Mouse (Mus musculus) MEL (cell line): ENCODE measurements around the gene Map3k21.

Experiments used
- CHD1 ChIP-seq: IDR thresholded peaks from 2 replicates; pipeline ENCODE4 v1.6.1; 2012; ENCODE audit warnings: low read depth, mild to moderate bottlenecking, inconsistent platforms, low read length, improper control_type of control experiment
- CTCF ChIP-seq, 3 experiments: IDR thresholded peaks in 2 of 3; conservative IDR thresholded peaks in 1 of 3; 2 replicates each; pipeline ENCODE4 v1.5.1; 2011 to 2012; ENCODE audit warnings: low read length in 3 of 3, low read depth in 2 of 3, mild to moderate bottlenecking in 2 of 3, improper control_type of control experiment in 1 of 3, inconsistent platforms in 1 of 3, mixed read lengths in 1 of 3, moderate library complexity in 1 of 3; ENCODE audit not compliant: control insufficient read depth in 1 of 3, insufficient read depth in 1 of 3, poor library complexity in 1 of 3, severe bottlenecking in 1 of 3
- MAX ChIP-seq: IDR thresholded peaks from 2 replicates; pipeline ENCODE4 v1.6.1; 2011; ENCODE audit warnings: low read length, improper control_type of control experiment
- POLR2A ChIP-seq, 2 experiments: IDR thresholded peaks; 2 replicates each; pipeline ENCODE4 v1.6.1; 2011 to 2012; ENCODE audit warnings: low read length in 2 of 2, mild to moderate bottlenecking in 2 of 2, control low read depth in 1 of 2, improper control_type of control experiment in 1 of 2, low read depth in 1 of 2, moderate library complexity in 1 of 2; ENCODE audit not compliant: control insufficient read depth in 1 of 2, insufficient read depth in 1 of 2, poor library complexity in 1 of 2
- POLR2AphosphoS5 ChIP-seq: IDR thresholded peaks from 2 replicates; pipeline ENCODE4 v1.6.1; 2012; ENCODE audit warnings: low read depth, borderline replicate concordance, mild to moderate bottlenecking, inconsistent platforms, low read length, moderate library complexity, mixed read lengths
- TBP ChIP-seq: IDR thresholded peaks from 2 replicates; pipeline ENCODE4 v1.8.0; 2011; ENCODE audit warnings: low read depth, low read length, improper control_type of control experiment
- TCF12 ChIP-seq: IDR thresholded peaks from 2 replicates; pipeline ENCODE4 v1.6.1; 2014; ENCODE audit warnings: low read depth, mild to moderate bottlenecking, inconsistent platforms, low read length, improper control_type of control experiment, moderate library complexity
- USF2 ChIP-seq, 2 experiments: IDR thresholded peaks; 2 replicates each; pipeline ENCODE4 v1.6.1; 2011 to 2012; ENCODE audit warnings: improper control_type of control experiment in 2 of 2, low read length in 2 of 2, borderline replicate concordance in 1 of 2, inconsistent platforms in 1 of 2, low read depth in 1 of 2, mild to moderate bottlenecking in 1 of 2; ENCODE audit not compliant: insufficient read depth in 1 of 2
- ZMIZ1 ChIP-seq: IDR thresholded peaks from 2 replicates; pipeline ENCODE4 v1.6.1; 2012; ENCODE audit warnings: low read depth, mild to moderate bottlenecking, inconsistent platforms, low read length, improper control_type of control experiment, moderate library complexity
- ZNF384 ChIP-seq: IDR thresholded peaks from 2 replicates; pipeline ENCODE4 v1.6.1; 2012; ENCODE audit warnings: low read depth, mild to moderate bottlenecking, inconsistent platforms, low read length, improper control_type of control experiment

GRCm38 (mm10) chr8:125996031-125996839 lies 86.0 kb downstream of the Map3k21 start:
- TF ChIP-seq POLR2A (IDR thresholded peaks at IDR 0.05; ENCODE audit: control insufficient read depth in 1 of 2, insufficient read depth in 1 of 2, low read depth in 1 of 2, low read length in 2 of 2, poor library complexity in 1 of 2) (no peak), USF2 (IDR thresholded peaks at IDR 0.05; ENCODE audit: borderline replicate concordance in 1 of 2, insufficient read depth in 1 of 2, low read depth in 1 of 2, low read length in 2 of 2) (no peak), ZNF384 (no peak), CHD1 (no peak), MAX (no peak), CTCF (IDR thresholded peaks at IDR 0.05 in 2 of 3, conservative IDR thresholded peaks at IDR 0.05 in 1 of 3; ENCODE audit: control insufficient read depth in 1 of 3, insufficient read depth in 1 of 3, low read depth in 2 of 3, low read length in 3 of 3, poor library complexity in 1 of 3, severe bottlenecking in 1 of 3) (no peak), ZMIZ1 (no peak), TCF12 (no peak), POLR2AphosphoS5 (no peak), TBP (no peak)
